Mouse (Mus musculus): ENCODE results near the gene Csf2rb2. TPM values are rescaled to one million over a fixed set of nuclear protein-coding genes. Genes with fewer than 3 reads are reported as not detected.
"Not testable (repeated sequence)": the region's sequence is repeated elsewhere in the genome, so short reads cannot be mapped to it uniquely, and the experiment has no call there.

The Csf2rb2 gene
- total RNA-seq (2021) = under 1 TPM; 0.39 to 0.59 TPM

GRCm38 (mm10) chr15:78305341-78305933 lies at the start of gene Csf2rb2:
TSS of gene Csf2rb2 (minus strand) at chr15:78305721.
- no peak for DNase-seq (ENCODE audit: low spot score in 2 of 2)
- intact Hi-C loops (cut with DNase I) = no loop called here

- intact Hi-C loops (cut with DNase I) = loop anchor here (2.0 to 10.0 kb wide), 2 partner anchors 68 to 190 kb away; partner anchors contain the start of gene Sstr3
- peak in 1 of 2 experiments; percentile 34 for DNase-seq (ENCODE audit: low spot score in 2 of 2)
Measured at GRCm38 (mm10) chr15:78354958-78355357, 49.4 kb upstream of the Csf2rb2 start.

DNA sequence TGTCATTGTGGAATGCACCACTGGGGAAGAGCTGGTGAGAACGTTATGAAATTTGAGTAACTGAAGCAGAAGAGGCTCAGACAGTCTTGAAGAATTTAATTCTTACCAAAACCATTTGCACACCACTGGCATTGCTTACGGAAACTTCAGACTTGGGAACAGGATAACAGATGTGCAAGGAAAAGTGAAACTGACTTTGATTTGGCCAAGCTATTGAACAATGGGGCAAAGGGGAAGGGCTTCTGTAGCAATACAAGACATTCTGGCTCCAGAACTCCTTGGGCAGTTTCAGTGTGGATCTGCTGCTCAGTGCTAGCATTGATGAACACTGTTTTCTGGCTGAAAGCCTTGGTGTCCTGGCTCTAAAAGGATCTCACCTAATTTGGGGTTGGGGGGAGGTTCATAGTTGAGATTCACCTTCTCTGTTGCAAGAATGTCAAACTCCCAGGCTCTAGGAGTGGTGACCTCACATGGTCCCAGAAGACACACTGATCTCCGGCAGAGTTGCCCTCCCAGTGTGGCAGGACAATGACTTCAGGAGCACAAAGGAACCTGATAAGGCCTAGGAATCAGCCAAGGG lies 46.2 kb upstream of the Csf2rb2 start:
- intact Hi-C loops (cut with DNase I) = loop anchor here (10.0 kb wide), 1 partner anchor 193 kb away; the partner anchor contains the start of gene Sstr3

GRCm38 (mm10) chr15:78344567-78344966 lies 39.0 kb upstream of the Csf2rb2 start:
- intact Hi-C loops (cut with DNase I) = no loop called here
- no peak for DNase-seq (ENCODE audit: low spot score in 2 of 2)

More for the DNA sequence above, 46.2 kb upstream of the Csf2rb2 start:
- DNase-seq (ENCODE audit: low spot score in 2 of 2) = no peak

DNA sequence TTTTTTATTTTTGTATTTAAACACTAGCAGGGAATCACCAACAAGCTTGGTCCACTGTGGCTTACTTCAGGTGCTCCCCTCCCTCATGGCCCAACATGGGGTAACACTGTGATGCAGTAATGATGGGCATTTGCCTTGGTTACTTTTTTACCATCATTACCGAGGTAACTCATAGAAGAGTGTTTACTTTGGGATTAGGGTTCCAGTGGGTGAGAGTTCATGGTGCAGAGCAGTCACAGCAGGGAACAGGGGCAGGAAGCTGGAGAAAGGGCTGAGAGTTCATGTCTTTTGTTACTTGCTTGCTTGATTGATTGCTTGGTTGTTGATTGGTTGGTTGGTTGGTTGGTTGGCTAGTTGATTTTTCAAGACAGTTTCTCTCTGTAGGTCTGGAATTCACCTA lies 38.2 kb upstream of the Csf2rb2 start:
- intact Hi-C loops (cut with DNase I) = no loop called here
- DNase-seq (ENCODE audit: low spot score in 2 of 2) = no peak

- DNase-seq (ENCODE audit: low spot score in 2 of 2) = not testable (repeated sequence)
- intact Hi-C loops (cut with DNase I) = loop anchor here (1.0 to 2.0 kb wide), 2 partner anchors 84 to 162 kb away; no protein-coding TSS in a partner anchor
Measured at GRCm38 (mm10) chr15:78340919-78341318, 35.4 kb upstream of the Csf2rb2 start.

GRCm38 (mm10) chr15:78339627-78340423 lies 34.3 kb upstream of the Csf2rb2 start:
- peak; percentile 52 to 59 for DNase-seq (ENCODE audit: low spot score in 2 of 2)
- intact Hi-C loops (cut with DNase I) = loop anchor here (1.0 to 10.0 kb wide), 3 partner anchors 83 to 365 kb away; partner anchors contain the start of gene Eif3d

- no peak for DNase-seq (ENCODE audit: low spot score in 2 of 2)
- intact Hi-C loops (cut with DNase I) = loop anchor here (10.0 kb wide), 1 partner anchor 360 kb away; the partner anchor contains the start of gene Eif3d
Measured at GRCm38 (mm10) chr15:78334380-78334779, 28.9 kb upstream of the Csf2rb2 start.

GRCm38 (mm10) chr15:78332981-78333380 lies 27.5 kb upstream of the Csf2rb2 start:
- DNase-seq (ENCODE audit: low spot score in 2 of 2) = no peak
- intact Hi-C loops (cut with DNase I) = loop anchor here (10.0 kb wide), 1 partner anchor 358 kb away; the partner anchor contains the start of gene Eif3d

DNA sequence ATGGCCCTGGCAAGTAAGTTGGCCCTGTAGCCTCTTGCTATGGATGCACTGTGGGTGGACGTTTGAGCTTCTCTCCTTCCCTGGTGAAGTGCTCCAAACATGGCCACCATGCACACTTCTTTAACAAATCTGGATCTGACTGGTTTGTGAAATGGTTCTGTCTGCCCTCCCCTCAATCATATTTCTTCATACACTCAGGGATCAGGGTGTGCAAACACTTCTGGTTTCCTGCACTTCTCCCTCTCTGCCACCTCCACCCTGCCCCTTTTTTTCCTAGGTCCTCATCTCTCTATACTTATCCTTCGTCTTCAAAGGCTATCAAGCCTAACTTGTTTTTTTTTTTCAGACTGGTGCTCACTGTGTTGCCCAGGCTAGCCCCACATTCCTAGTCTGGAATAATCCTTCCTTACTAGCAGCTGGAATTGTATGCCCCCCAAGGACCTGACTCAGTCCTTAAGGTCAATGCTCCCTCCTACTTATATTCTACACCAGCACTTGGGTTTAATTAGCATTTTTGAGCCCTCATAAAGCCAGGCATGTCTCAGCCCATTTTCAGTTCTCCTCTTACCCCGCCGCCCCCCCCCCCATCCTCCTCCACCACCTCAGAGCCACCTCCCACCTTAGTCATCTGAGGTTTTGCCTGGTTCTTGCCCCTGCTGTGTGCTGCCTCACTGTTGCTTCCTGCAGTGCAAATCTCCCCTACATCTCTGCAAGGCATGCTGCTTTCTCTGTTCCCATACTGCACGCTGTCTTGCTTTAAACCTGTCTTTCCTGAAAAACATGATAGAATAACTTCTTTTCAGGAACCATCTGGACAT lies 26.2 kb upstream of the Csf2rb2 start:
- no peak for DNase-seq (ENCODE audit: low spot score in 2 of 2)
- intact Hi-C loops (cut with DNase I) = loop anchor here (10.0 kb wide), 1 partner anchor 357 kb away; the partner anchor contains the start of gene Eif3d

DNA sequence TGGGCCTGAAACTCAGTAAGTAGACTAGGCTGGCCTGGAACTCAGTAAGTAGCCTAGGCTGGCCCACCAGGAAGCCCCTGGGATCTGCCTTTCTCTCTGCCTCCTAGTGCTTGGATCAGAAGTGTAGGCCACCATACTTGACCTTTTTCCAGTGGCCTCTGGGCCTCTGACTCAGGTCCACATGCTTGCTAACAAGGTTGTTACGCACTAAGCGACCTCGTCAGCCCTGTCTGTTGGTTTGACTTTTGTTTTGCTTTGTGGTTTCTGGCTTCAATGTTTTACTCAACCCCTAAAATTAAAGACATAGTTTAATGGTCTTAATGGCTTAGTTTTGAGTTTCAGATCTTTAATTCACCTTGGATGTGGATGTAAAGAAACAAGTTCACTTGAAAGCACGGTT lies 25.2 kb upstream of the Csf2rb2 start:
- intact Hi-C loops (cut with DNase I) = loop anchor here (10.0 kb wide), 1 partner anchor 356 kb away; the partner anchor contains the start of gene Eif3d

GRCm38 (mm10) chr15:78329972-78330371 lies 24.5 kb upstream of the Csf2rb2 start:
- intact Hi-C loops (cut with DNase I) = loop anchor here (10.0 kb wide), 2 partner anchors 145 to 355 kb away; partner anchors contain the start of gene Eif3d
- not testable (repeated sequence) for DNase-seq (ENCODE audit: low spot score in 2 of 2)

More for the DNA sequence above, 25.2 kb upstream of the Csf2rb2 start:
- no peak for DNase-seq (ENCODE audit: low spot score in 2 of 2)

DNA sequence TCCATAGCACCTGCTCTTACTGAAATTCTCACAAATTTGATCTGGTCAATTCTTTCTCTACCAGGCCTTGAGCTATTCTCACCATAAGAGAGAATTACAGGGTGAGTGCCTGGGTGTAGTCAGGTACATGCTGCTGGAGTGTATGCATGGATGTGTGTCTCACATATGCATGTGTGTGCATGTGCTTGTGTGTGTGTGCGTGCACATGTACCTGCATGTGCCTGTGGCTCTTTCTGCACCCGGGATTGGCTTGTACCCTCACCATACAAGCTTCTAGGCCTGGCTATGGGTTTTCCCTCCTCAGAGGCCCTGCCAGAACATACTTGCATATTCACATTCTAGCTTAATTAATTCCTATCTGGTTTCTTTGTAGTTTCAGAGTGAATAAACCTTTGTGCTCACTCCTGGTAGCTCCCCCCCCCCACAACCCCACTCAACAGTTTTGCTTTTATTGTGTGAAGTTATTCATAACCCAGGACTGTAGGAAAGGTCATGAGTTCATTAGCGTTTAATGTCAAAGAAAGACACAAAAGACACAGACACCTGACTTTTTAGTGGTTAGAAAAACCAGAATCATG lies 23.1 kb upstream of the Csf2rb2 start:
- no peak for DNase-seq (ENCODE audit: low spot score in 2 of 2)
- intact Hi-C loops (cut with DNase I) = loop anchor here (10.0 kb wide), 1 partner anchor 144 kb away; no protein-coding TSS in a partner anchor

GRCm38 (mm10) chr15:78327753-78328341 lies 22.3 kb upstream of the Csf2rb2 start:
- not testable (repeated sequence) for DNase-seq (ENCODE audit: low spot score in 2 of 2)
- intact Hi-C loops (cut with DNase I) = loop anchor here (10.0 kb wide), 1 partner anchor 143 kb away; no protein-coding TSS in a partner anchor

DNA sequence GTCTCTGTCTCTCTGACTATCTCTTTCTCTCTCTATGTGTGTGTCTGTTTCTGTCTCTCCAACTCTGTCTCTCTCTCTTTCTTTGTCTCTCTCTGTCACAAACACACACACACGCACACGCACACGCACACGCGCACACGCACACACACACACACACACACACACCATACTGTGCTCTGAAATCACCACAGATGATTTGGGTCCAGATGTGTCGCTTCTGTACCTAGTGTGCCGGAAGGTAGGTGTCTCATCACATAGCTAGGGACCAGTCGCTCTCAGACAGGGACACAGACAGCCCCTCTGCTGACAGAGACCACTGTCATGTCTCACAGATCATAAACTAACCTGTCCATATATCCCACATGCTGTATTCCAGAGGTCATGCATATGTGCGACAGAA lies 21.2 kb upstream of the Csf2rb2 start:
- no peak for DNase-seq (ENCODE audit: low spot score in 2 of 2)
- intact Hi-C loops (cut with DNase I) = loop anchor here (10.0 kb wide), 1 partner anchor 142 kb away; no protein-coding TSS in a partner anchor

DNA sequence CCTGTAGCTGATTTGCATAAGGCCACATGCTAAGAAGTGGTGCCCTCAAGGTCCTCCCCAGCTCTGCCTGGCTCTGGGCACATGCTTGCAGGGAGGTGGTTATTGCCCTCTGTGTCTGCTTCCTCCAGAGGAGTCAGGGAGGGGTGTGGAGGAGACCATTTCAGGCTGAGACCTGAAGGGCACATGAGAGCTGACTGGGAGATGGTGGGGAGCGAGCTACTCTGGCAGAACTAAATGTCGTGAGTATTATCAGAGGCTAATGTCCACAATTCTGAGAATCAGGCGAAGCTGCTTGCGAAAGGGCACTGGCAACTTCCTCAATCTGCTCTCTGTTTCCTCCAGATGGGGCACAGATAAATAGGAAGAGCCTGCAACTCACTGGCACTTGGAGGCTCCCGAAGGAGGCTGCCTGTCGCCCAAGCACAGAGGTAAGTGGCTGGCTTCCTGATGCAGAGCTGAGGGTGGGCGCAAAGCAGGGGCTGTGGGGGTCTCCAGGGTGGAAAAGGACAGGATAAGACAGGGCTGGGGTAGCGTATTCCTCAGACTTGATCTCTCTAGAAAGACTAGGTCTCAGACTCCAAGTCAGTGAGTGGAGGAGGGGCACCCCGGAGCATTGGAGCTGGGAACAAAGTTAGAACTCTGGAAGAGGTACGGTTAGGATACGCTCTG lies 20.3 kb upstream of the Csf2rb2 start, which contains the start of gene Csf2rb:
Gene Csf2rb, plus strand, starts transcription at position 82 of the 669 bp plus-strand sequence.
- DNase-seq (ENCODE audit: low spot score in 2 of 2) = no peak
- intact Hi-C loops (cut with DNase I) = loop anchor here (10.0 kb wide), 1 partner anchor 141 kb away; no protein-coding TSS in a partner anchor

DNA sequence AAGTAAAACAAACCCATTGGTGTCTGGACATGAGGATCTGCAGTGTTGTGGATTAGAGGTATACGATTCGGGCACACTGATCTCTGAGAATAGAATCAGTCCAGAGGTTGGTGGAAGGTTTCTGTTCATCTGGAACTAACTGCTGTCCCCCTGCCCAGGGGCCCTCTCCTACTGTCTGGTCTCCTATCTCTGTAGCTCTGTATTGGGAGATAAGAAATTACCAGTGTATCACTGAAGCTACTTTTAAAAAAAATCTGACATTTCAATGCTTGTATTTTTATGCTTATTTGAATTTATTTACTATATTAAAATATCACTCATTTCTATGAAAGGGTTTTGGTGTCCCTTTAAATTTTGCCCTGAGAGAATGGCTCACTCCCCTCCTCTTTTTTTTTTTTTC lies 18.8 kb upstream of the Csf2rb2 start:
- intact Hi-C loops (cut with DNase I) = loop anchor here (5.0 to 10.0 kb wide), 2 partner anchors 67 to 139 kb away; no protein-coding TSS in a partner anchor

More for the DNA sequence above, 18.8 kb upstream of the Csf2rb2 start:
- DNase-seq (ENCODE audit: low spot score in 2 of 2) = no peak

All from left cerebral cortex, postnatal 36 days (tissue).